Mouse (Mus musculus): ENCODE results near the gene Vsnl1.

The Vsnl1 gene

GRCm38 (mm10) chr12:11277207-11277606 lies 159.2 kb downstream of the Vsnl1 start:
- DNase-seq (ENCODE audit: low spot score): no peak

- DNase-seq (ENCODE audit: low spot score): no peak
Measured at GRCm38 (mm10) chr12:11276632-11277031, 159.8 kb downstream of the Vsnl1 start.
